Comparison of ENCODE assay signal across 13 mouse cellular contexts in the genomic region with DNA sequence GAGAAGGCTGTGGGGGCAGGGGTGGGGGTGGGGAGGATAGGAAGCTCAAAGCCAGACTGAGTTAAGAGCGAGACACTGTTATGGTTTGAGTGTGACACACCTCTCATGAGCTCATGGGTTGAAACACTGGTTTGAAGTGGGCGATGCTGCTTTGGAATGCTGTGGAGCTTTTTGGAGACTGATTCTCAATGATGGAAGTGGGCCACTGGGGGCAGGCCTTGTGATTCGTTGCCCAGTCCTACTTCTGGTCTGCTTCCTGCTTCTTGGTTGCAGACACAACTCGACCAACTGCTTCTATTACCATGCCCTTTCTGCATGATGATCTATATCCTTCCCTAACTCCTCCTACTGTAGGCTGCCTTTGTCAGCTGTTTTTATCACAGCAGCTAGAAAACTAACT.
A peak's percentile ranks its signal among the peaks of the same experiment; 100 is the strongest.
DNase-seq lines count a peak whose midpoint lies in the region; ATAC-seq and TF ChIP-seq lines count a peak whose summit lies in the region.
"Had no signal": no experiment of that assay in that cellular context is flagged by ENCODE, and none has a peak within 500 bp of the region (broad histone marks: within the 10 kb centered on the region; RNA-seq: fewer than 3 reads in every experiment).

No protein-coding gene starts in this region.

- H3K4me1 ChIP-seq in stomach, postnatal 0 days (replicated peaks; ENCODE audit: control insufficient read depth, insufficient read depth), result peaks cover 6% of the 10 kb centered on the region; the same call in 1 of the 2 replicates

- peak; percentile 35; the same call in 1 of the 2 replicates for TF ChIP-seq CTCF in stomach, postnatal 0 days (IDR thresholded peaks at IDR 0.05; ENCODE audit: low read depth)

- 32% methylated on average over 4 of the region's 4 CpGs for WGBS in stomach, postnatal 0 days

- H3K27me3 ChIP-seq in stomach, postnatal 0 days (ENCODE audit: control insufficient read depth, insufficient read depth, low read length), result no peaks in the 10 kb centered on the region
- H3K27me3 ChIP-seq: forebrain, embryonic 15.5 days; neural tube, embryonic 12.5 days had no signal

- H3K9ac ChIP-seq in stomach, postnatal 0 days (ENCODE audit: low read length), result no peak overlapping the region
- H3K9ac ChIP-seq: forebrain, embryonic 15.5 days; limb, embryonic 13.5 days; neural tube, embryonic 12.5 days had no signal

- H3K4me2 ChIP-seq in stomach, postnatal 0 days (replicated peaks; ENCODE audit: low read depth), result no peak overlapping the region
- H3K4me2 ChIP-seq: forebrain, embryonic 15.5 days; limb, embryonic 13.5 days; neural tube, embryonic 12.5 days had no signal

- ATAC-seq in stomach, postnatal 0 days (ENCODE audit: low FRiP score, low TSS enrichment), result peak; percentile 61
- ATAC-seq in erythroid progenitor cell, adult 5-6 weeks (replicated peaks; ENCODE audit: low FRiP score, poor library complexity, severe bottlenecking), result no peak
- no peak for ATAC-seq in megakaryocyte progenitor cell, adult 5-6 weeks (replicated peaks; ENCODE audit: poor library complexity)
- ATAC-seq: forebrain, embryonic 15.5 days had no signal

- TF ChIP-seq EP300 in stomach, postnatal 0 days (optimal IDR thresholded peaks at IDR 0.05), result no peak

- intact Hi-C loops in heart, postnatal 25 days (cut with DNase I), result no loop called here

- H3K4me3 ChIP-seq in stomach, postnatal 0 days (ENCODE audit: low read depth, low read length), result no peak overlapping the region
- H3K4me3 ChIP-seq: forebrain, embryonic 15.5 days; limb, embryonic 13.5 days; neural tube, embryonic 12.5 days had no signal

- H3K36me3 ChIP-seq in stomach, postnatal 0 days (ENCODE audit: control insufficient read depth, insufficient read depth, low read length), result no peaks in the 10 kb centered on the region
- H3K36me3 ChIP-seq: forebrain, embryonic 15.5 days; limb, embryonic 13.5 days; neural tube, embryonic 12.5 days had no signal

- DNase-seq in gastrocnemius, adult 18-20 months (ENCODE audit: low spot score), result peak; percentile 37
- DNase-seq in gastrocnemius, postnatal 10 days, result no peak
- DNase-seq in urinary bladder, postnatal 14 days (ENCODE audit: low spot score), result peak; percentile 15
- no peak for DNase-seq in urinary bladder, postnatal 36 days (ENCODE audit: low spot score in 2 of 2)
- DNase-seq in heart, postnatal 25 days (ENCODE audit: low spot score), result peak; percentile 19
- DNase-seq in stomach, postnatal 0 days (ENCODE audit: low spot score), result no peak
- DNase-seq: adrenal gland, adult 2 months; thymus, adult 18-20 months had no signal

- H3K9me3 ChIP-seq in stomach, postnatal 0 days (ENCODE audit: control insufficient read depth, low read length), result no peaks in the 10 kb centered on the region
- H3K9me3 ChIP-seq: forebrain, embryonic 15.5 days; limb, embryonic 13.5 days; neural tube, embryonic 12.5 days had no signal

- 0 out of 2 replicates have a peak overlapping the region, but pooled peaks have one; percentile 14 for H3K27ac ChIP-seq in stomach, postnatal 0 days (replicated peaks)
- H3K27ac ChIP-seq: forebrain, embryonic 15.5 days; limb, embryonic 13.5 days; neural tube, embryonic 12.5 days had no signal

Comparison
In these comparisons a context has a peak if more than half of its experiments do, and no peak if none do; other contexts are left out.
1. DNase-seq: peak in gastrocnemius, adult 18-20 months (single experiment), urinary bladder, postnatal 14 days (single experiment) and heart, postnatal 25 days (single experiment); none in gastrocnemius, postnatal 10 days (single experiment), urinary bladder, postnatal 36 days (0 of 2) and stomach, postnatal 0 days (single experiment).